Mouse (Mus musculus): ENCODE measurements around the gene Spink2. TPM values are rescaled to one million over a fixed set of nuclear protein-coding genes. Genes with fewer than 3 reads are reported as not detected.
A peak's percentile ranks its signal among the peaks of the same experiment; 100 is the strongest.

The Spink2 gene
- polyA plus RNA-seq (2014; fragmentation: Nextera tagmentation; extraction: Ambion mirVana), result 0.29 TPM in 1 of 2 replicates, not detected in the other

GRCm38 (mm10) chr5:77211236-77211635 is at the start of gene Spink2:
TSS of gene Spink2 (minus strand) at chr5:77211471.
- H3K4me3 ChIP-seq (ENCODE audit: low read depth, low read length), result peak within 1 kb of the TSS; percentile 22; the same call in 1 of the 2 replicates
- peak within 1 kb of the TSS; percentile 68 for H3K4me2 ChIP-seq
- no peaks in the 10 kb centered on the region for H3K36me3 ChIP-seq (ENCODE audit: control insufficient read depth, insufficient read depth, low read length)
- peaks cover 5% of the 10 kb centered on the region for H3K4me1 ChIP-seq (replicated peaks; ENCODE audit: control insufficient read depth, insufficient read depth, low read length)
- no peak within 1 kb of the TSS for H3K9ac ChIP-seq (ENCODE audit: low read depth, low read length)
- DNase-seq (ENCODE audit: low spot score), result peak; percentile 62
- no peaks in the 10 kb centered on the region for H3K9me3 ChIP-seq (ENCODE audit: control insufficient read depth, low read length)
- no peak; the same call in 1 of the 2 replicates for ATAC-seq (replicated peaks; ENCODE audit: low FRiP score)
- 5% methylated on average over 18 of the region's 18 CpGs for whole genome bisulfite sequencing
- H3K27me3 ChIP-seq (replicated peaks; ENCODE audit: control insufficient read depth, insufficient read depth, low read length), result no peaks in the 10 kb centered on the region
- no peak within 1 kb of the TSS for H3K27ac ChIP-seq (ENCODE audit: low read depth, low read length)

GRCm38 (mm10) chr5:77260141-77260540 is 48.9 kb upstream of the Spink2 start:
- WGBS, result 46% methylated on average over 6 of the region's 6 CpGs
- H3K4me1 ChIP-seq (replicated peaks; ENCODE audit: control insufficient read depth, insufficient read depth, low read length), result no peaks in the 10 kb centered on the region; the same call in 1 of the 2 replicates
- no peak for ATAC-seq (replicated peaks; ENCODE audit: low FRiP score)

GRCm38 (mm10) chr5:77259315-77259714 is 48.0 kb upstream of the Spink2 start:
- Histone ChIP-seq H3K9ac (ENCODE audit: low read depth, low read length) (no peak overlapping the region), H3K36me3 (ENCODE audit: control insufficient read depth, insufficient read depth, low read length) (no peaks in the 10 kb centered on the region), H3K4me2 (no peak overlapping the region), H3K27me3 (replicated peaks; ENCODE audit: control insufficient read depth, insufficient read depth, low read length) (no peaks in the 10 kb centered on the region), H3K4me1 (replicated peaks; ENCODE audit: control insufficient read depth, insufficient read depth, low read length) (no peaks in the 10 kb centered on the region), H3K27ac (ENCODE audit: low read depth, low read length) (no peak overlapping the region), H3K9me3 (ENCODE audit: control insufficient read depth, low read length) (no peaks in the 10 kb centered on the region), H3K4me3 (ENCODE audit: low read depth, low read length) (no peak overlapping the region)
- ATAC-seq (replicated peaks; ENCODE audit: low FRiP score), result no peak
- DNase-seq (ENCODE audit: low spot score), result no peak

More at GRCm38 (mm10) chr5:77260141-77260540, 48.9 kb upstream of the Spink2 start:
- H3K9ac ChIP-seq (ENCODE audit: low read depth, low read length), result no peak overlapping the region
- no peaks in the 10 kb centered on the region for H3K9me3 ChIP-seq (ENCODE audit: control insufficient read depth, low read length)
- no peak overlapping the region for H3K4me2 ChIP-seq
- H3K27ac ChIP-seq (ENCODE audit: low read depth, low read length), result no peak overlapping the region
- no peaks in the 10 kb centered on the region for H3K36me3 ChIP-seq (ENCODE audit: control insufficient read depth, insufficient read depth, low read length)
- H3K27me3 ChIP-seq (replicated peaks; ENCODE audit: control insufficient read depth, insufficient read depth, low read length), result no peaks in the 10 kb centered on the region
- no peak overlapping the region for H3K4me3 ChIP-seq (ENCODE audit: low read depth, low read length)
- no peak for DNase-seq (ENCODE audit: low spot score)

GRCm38 (mm10) chr5:77257603-77258002 is 46.3 kb upstream of the Spink2 start:
- WGBS, result 65% methylated on average over 3 of the region's 3 CpGs
- no peak for ATAC-seq (replicated peaks; ENCODE audit: low FRiP score)
- Histone ChIP-seq H3K36me3 (ENCODE audit: control insufficient read depth, insufficient read depth, low read length) (no peaks in the 10 kb centered on the region), H3K27ac (ENCODE audit: low read depth, low read length) (no peak overlapping the region), H3K4me1 (replicated peaks; ENCODE audit: control insufficient read depth, insufficient read depth, low read length) (no peaks in the 10 kb centered on the region), H3K4me2 (no peak overlapping the region), H3K9ac (ENCODE audit: low read depth, low read length) (no peak overlapping the region), H3K27me3 (replicated peaks; ENCODE audit: control insufficient read depth, insufficient read depth, low read length) (no peaks in the 10 kb centered on the region), H3K9me3 (ENCODE audit: control insufficient read depth, low read length) (no peaks in the 10 kb centered on the region), H3K4me3 (ENCODE audit: low read depth, low read length) (no peak overlapping the region)
- no peak for DNase-seq (ENCODE audit: low spot score)

GRCm38 (mm10) chr5:77254402-77254801 is 43.1 kb upstream of the Spink2 start:
- H3K4me1 ChIP-seq (replicated peaks; ENCODE audit: control insufficient read depth, insufficient read depth, low read length), result no peaks in the 10 kb centered on the region
- WGBS, result 50% methylated on average over 3 of the region's 3 CpGs
- no peak overlapping the region for H3K9ac ChIP-seq (ENCODE audit: low read depth, low read length)
- H3K9me3 ChIP-seq (ENCODE audit: control insufficient read depth, low read length), result no peaks in the 10 kb centered on the region
- no peaks in the 10 kb centered on the region for H3K27me3 ChIP-seq (replicated peaks; ENCODE audit: control insufficient read depth, insufficient read depth, low read length)
- no peak overlapping the region for H3K4me2 ChIP-seq
- H3K4me3 ChIP-seq (ENCODE audit: low read depth, low read length), result no peak overlapping the region
- no peak overlapping the region for H3K27ac ChIP-seq (ENCODE audit: low read depth, low read length)
- no peak for ATAC-seq (replicated peaks; ENCODE audit: low FRiP score)
- no peak for DNase-seq (ENCODE audit: low spot score)
- H3K36me3 ChIP-seq (ENCODE audit: control insufficient read depth, insufficient read depth, low read length), result no peaks in the 10 kb centered on the region

- no peak overlapping the region for H3K27ac ChIP-seq (ENCODE audit: low read depth, low read length)
- no peak overlapping the region for H3K9ac ChIP-seq (ENCODE audit: low read depth, low read length)
- H3K4me3 ChIP-seq (ENCODE audit: low read depth, low read length), result no peak overlapping the region
- 79% methylated on average over 1 of the region's 1 CpGs for WGBS
- no peaks in the 10 kb centered on the region for H3K9me3 ChIP-seq (ENCODE audit: control insufficient read depth, low read length)
- no peaks in the 10 kb centered on the region for H3K36me3 ChIP-seq (ENCODE audit: control insufficient read depth, insufficient read depth, low read length)
- H3K27me3 ChIP-seq (replicated peaks; ENCODE audit: control insufficient read depth, insufficient read depth, low read length), result no peaks in the 10 kb centered on the region
- no peak for ATAC-seq (replicated peaks; ENCODE audit: low FRiP score)
- DNase-seq (ENCODE audit: low spot score), result no peak
- no peaks in the 10 kb centered on the region for H3K4me1 ChIP-seq (replicated peaks; ENCODE audit: control insufficient read depth, insufficient read depth, low read length)
- no peak overlapping the region for H3K4me2 ChIP-seq
Observed at GRCm38 (mm10) chr5:77253154-77253553, 41.9 kb upstream of the Spink2 start.

- Histone ChIP-seq H3K9me3 (ENCODE audit: control insufficient read depth, low read length) (no peaks in the 10 kb centered on the region), H3K4me3 (ENCODE audit: low read depth, low read length) (no peak overlapping the region), H3K27me3 (replicated peaks; ENCODE audit: control insufficient read depth, insufficient read depth, low read length) (no peaks in the 10 kb centered on the region), H3K4me2 (no peak overlapping the region), H3K27ac (ENCODE audit: low read depth, low read length) (no peak overlapping the region), H3K9ac (ENCODE audit: low read depth, low read length) (no peak overlapping the region), H3K4me1 (replicated peaks; ENCODE audit: control insufficient read depth, insufficient read depth, low read length) (no peaks in the 10 kb centered on the region), H3K36me3 (ENCODE audit: control insufficient read depth, insufficient read depth, low read length) (no peaks in the 10 kb centered on the region)
- ATAC-seq (replicated peaks; ENCODE audit: low FRiP score) (no peak), DNase-seq (ENCODE audit: low spot score) (no peak)
- WGBS, result 61% methylated on average over 8 of the region's 8 CpGs
Observed at GRCm38 (mm10) chr5:77252115-77252827, 41.0 kb upstream of the Spink2 start.

- no peak for ATAC-seq (replicated peaks; ENCODE audit: low FRiP score)
- Histone ChIP-seq H3K9me3 (ENCODE audit: control insufficient read depth, low read length) (no peaks in the 10 kb centered on the region), H3K4me3 (ENCODE audit: low read depth, low read length) (no peak overlapping the region), H3K9ac (ENCODE audit: low read depth, low read length) (no peak overlapping the region), H3K36me3 (ENCODE audit: control insufficient read depth, insufficient read depth, low read length) (no peaks in the 10 kb centered on the region), H3K4me2 (no peak overlapping the region), H3K4me1 (replicated peaks; ENCODE audit: control insufficient read depth, insufficient read depth, low read length) (no peaks in the 10 kb centered on the region), H3K27me3 (replicated peaks; ENCODE audit: control insufficient read depth, insufficient read depth, low read length) (no peaks in the 10 kb centered on the region), H3K27ac (ENCODE audit: low read depth, low read length) (no peak overlapping the region)
- WGBS, result 44% methylated on average over 5 of the region's 5 CpGs
- DNase-seq (ENCODE audit: low spot score), result no peak
Observed at GRCm38 (mm10) chr5:77251656-77252055, 40.4 kb upstream of the Spink2 start.

- H3K36me3 ChIP-seq (ENCODE audit: control insufficient read depth, insufficient read depth, low read length), result no peaks in the 10 kb centered on the region
- peaks cover 6% of the 10 kb centered on the region for H3K4me1 ChIP-seq (replicated peaks; ENCODE audit: control insufficient read depth, insufficient read depth, low read length)
- ATAC-seq (replicated peaks; ENCODE audit: low FRiP score), result no peak
- H3K9me3 ChIP-seq (ENCODE audit: control insufficient read depth, low read length), result no peaks in the 10 kb centered on the region
- H3K4me2 ChIP-seq, result no peak overlapping the region
- H3K27ac ChIP-seq (ENCODE audit: low read depth, low read length), result no peak overlapping the region
- DNase-seq (ENCODE audit: low spot score), result no peak
- H3K4me3 ChIP-seq (ENCODE audit: low read depth, low read length), result no peak overlapping the region
- H3K9ac ChIP-seq (ENCODE audit: low read depth, low read length), result no peak overlapping the region
- 65% methylated on average over 9 of the region's 9 CpGs for WGBS
- no peaks in the 10 kb centered on the region for H3K27me3 ChIP-seq (replicated peaks; ENCODE audit: control insufficient read depth, insufficient read depth, low read length)
Observed at GRCm38 (mm10) chr5:77250083-77250482, 38.8 kb upstream of the Spink2 start.
